Mouse (Mus musculus): ENCODE results near the gene Ccdc190. TPM values are rescaled to one million over a fixed set of nuclear protein-coding genes. Genes with fewer than 3 reads are reported as not detected.

Gene Ccdc190
- polyA plus RNA-seq (2017; shearing (Covaris generic)), result not detected

DNA sequence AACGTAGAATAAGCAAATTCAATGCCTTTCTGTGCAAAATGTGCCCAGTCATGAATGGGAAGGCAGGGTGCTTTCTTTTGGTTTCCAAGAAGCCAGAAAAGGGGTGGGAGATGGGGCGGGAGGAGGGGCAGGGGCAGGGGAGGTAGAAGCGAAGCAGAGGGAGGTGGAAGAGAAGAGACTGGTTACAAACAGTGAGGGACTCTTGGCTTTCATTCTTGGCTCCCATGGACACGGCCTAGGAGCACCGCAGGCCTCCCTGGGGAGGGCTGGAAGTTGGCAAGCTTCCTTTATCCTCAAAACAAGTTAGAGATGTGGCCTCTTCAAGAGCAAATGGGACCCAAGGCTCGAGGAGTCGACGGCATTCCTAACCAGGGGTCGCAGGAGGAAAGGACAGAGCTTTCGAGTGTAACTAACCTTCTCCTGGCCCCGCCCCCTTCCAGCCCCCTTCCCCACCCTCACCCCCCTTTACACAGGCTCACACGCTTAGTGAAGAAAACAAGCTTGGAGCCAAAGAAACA is at the start of gene Ccdc190:
Ccdc190 (plus strand) TSS at position 195 of the 518 bp plus-strand sequence.

DNA sequence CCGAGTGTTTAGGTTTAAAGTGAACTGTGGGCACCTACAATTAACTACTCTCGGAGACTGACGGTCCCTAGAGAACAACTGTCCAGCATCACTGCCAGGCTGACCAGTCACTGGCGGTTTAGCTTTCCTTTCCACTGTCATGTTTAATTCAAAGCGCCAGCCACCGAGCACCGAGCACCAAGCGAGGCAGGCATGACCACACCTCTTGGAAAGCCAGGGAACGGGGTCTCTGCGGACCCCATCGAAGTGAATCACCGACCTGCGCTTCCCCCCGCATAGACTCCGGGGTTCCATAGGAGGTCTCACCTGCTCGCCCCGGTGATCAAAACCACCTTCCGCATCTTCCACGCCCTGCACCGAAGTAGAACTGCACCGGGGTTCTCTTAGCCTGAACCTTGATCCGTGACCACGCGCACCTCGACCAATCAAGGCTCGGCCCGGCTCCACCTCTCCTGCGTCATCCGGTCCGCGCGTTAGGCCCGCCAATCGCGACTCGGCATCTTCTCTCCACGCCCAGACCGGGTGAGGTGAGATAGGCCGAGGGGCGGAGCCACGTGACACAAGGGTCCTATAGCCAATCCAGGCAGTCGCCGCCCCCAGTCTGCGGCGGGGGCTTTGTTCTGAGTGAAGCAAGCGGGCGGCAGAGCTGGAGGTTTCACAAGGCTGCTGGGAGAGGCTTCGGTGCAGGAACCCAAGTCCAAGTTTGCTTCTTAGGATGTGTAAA is 40.5 kb downstream of the Ccdc190 start, which contains the start of gene Hsd17b7:
Hsd17b7 (minus strand) TSS at position 450 of the 724 bp plus-strand sequence.

Other genes starting within 250 kb of the Ccdc190 start
- not detected for gene Rgs4, start 181.0 kb upstream of the Ccdc190 start, polyA plus RNA-seq (2017; shearing (Covaris generic))
- gene Hsd17b7, start 40.6 kb downstream of the Ccdc190 start, polyA plus RNA-seq (2017; shearing (Covaris generic)), result 1 to 10 TPM; 3.6 to 4.6 TPM
- gene Ddr2, start 182.1 kb downstream of the Ccdc190 start, polyA plus RNA-seq (2017; shearing (Covaris generic)), result under 1 TPM in 1 of 2 experiments, not detected in 1; 0.25 TPM
- gene Uap1, start 246.3 kb downstream of the Ccdc190 start, polyA plus RNA-seq (2017; shearing (Covaris generic)), result 10 to 100 TPM; 36.9 to 42.5 TPM